Mouse (Mus musculus) adrenal gland, postnatal 4 days (tissue): ENCODE results near the gene Fyttd1. TPM values are rescaled to one million over a fixed set of nuclear protein-coding genes. Genes with fewer than 3 reads are reported as not detected.
A peak's percentile ranks its signal among the peaks of the same experiment; 100 is the strongest.
"Not testable (repeated sequence)": the region's sequence is repeated elsewhere in the genome, so short reads cannot be mapped to it uniquely, and the experiment has no call there.

Experiments used
- DNase-seq, 2 experiments: peaks; one replicate each; pipeline ENCODE4 v3.0.0; 2021 to 2022; ENCODE audit warnings: low spot score in 2 of 2, mixed read lengths in 2 of 2
- long read RNA-seq, 2 experiments: library from polyadenylated mRNA; stranded (forward); transcript quantifications; one replicate each; pipeline ENCODE4 v2.0.0; 2021
- total RNA-seq, 2 experiments: library from RNA; stranded (reverse); gene quantifications; 2 replicates each; pipeline ENCODE4 v1.2.3; 2021

The Fyttd1 gene
- 100 to 1,000 TPM; 115 to 125 TPM for total RNA-seq
- long read RNA-seq, experiment 1, full-length matches to known transcripts = 19 of 21 reads
- long read RNA-seq, experiment 1, partial matches to known transcripts = 0 of 21 reads
- long read RNA-seq, experiment 1, other reads (novel, unspliced or antisense) = 2 of 21 reads
- long read RNA-seq, experiment 2, full-length matches to known transcripts = 83 of 97 reads
- long read RNA-seq, experiment 2, partial matches to known transcripts = 1 of 97 reads
- long read RNA-seq, experiment 2, other reads (novel, unspliced or antisense) = 13 of 97 reads

GRCm38 (mm10) chr16:32877343-32878156 is at the start of gene Fyttd1, which contains the start of gene Rubcn:
Gene Fyttd1, plus strand, starts transcription at chr16:32877500.
Gene Rubcn, minus strand, starts transcription at chr16:32877766.
- DNase-seq = peak; percentile 93 to 94

- DNase-seq = no peak
Observed at GRCm38 (mm10) chr16:32829104-32829503, 48.2 kb upstream of the Fyttd1 start.

GRCm38 (mm10) chr16:32831501-32831900 is 45.8 kb upstream of the Fyttd1 start:
- DNase-seq = no peak

- no peak for DNase-seq
Observed at GRCm38 (mm10) chr16:32847103-32847502, 30.2 kb upstream of the Fyttd1 start.

GRCm38 (mm10) chr16:32849042-32849830 is 28.1 kb upstream of the Fyttd1 start:
- no peak for DNase-seq

- DNase-seq = no peak
Observed at GRCm38 (mm10) chr16:32853492-32854049, 23.7 kb upstream of the Fyttd1 start.

GRCm38 (mm10) chr16:32854050-32854571 is 23.2 kb upstream of the Fyttd1 start:
- DNase-seq = no peak

- no peak for DNase-seq
Observed at GRCm38 (mm10) chr16:32856751-32857150, 20.5 kb upstream of the Fyttd1 start.

GRCm38 (mm10) chr16:32858356-32858755 is 18.9 kb upstream of the Fyttd1 start:
- DNase-seq = no peak

- DNase-seq = no peak
Observed at GRCm38 (mm10) chr16:32858771-32859636, 18.3 kb upstream of the Fyttd1 start.

- DNase-seq = no peak
Observed at GRCm38 (mm10) chr16:32861813-32862385, 15.4 kb upstream of the Fyttd1 start.

GRCm38 (mm10) chr16:32865401-32865800 is 11.9 kb upstream of the Fyttd1 start:
- DNase-seq = no peak

GRCm38 (mm10) chr16:32866713-32867112 is 10.6 kb upstream of the Fyttd1 start:
- DNase-seq = no peak

GRCm38 (mm10) chr16:32867919-32868552 is 9.3 kb upstream of the Fyttd1 start:
- peak; percentile 60 to 80 for DNase-seq

GRCm38 (mm10) chr16:32870231-32870630 is 7.1 kb upstream of the Fyttd1 start:
- DNase-seq = no peak

- DNase-seq = no peak
Observed at GRCm38 (mm10) chr16:32873366-32873765, 3.9 kb upstream of the Fyttd1 start.

GRCm38 (mm10) chr16:32875281-32875680 is 2.0 kb upstream of the Fyttd1 start:
- not testable (repeated sequence) for DNase-seq

GRCm38 (mm10) chr16:32875847-32876246 is 1.5 kb upstream of the Fyttd1 start:
- DNase-seq = no peak

GRCm38 (mm10) chr16:32876831-32877230 is 469 bp upstream of the Fyttd1 start:
- DNase-seq = no peak
